14 mouse cellular contexts compared by ENCODE assay signal in the genomic region with DNA sequence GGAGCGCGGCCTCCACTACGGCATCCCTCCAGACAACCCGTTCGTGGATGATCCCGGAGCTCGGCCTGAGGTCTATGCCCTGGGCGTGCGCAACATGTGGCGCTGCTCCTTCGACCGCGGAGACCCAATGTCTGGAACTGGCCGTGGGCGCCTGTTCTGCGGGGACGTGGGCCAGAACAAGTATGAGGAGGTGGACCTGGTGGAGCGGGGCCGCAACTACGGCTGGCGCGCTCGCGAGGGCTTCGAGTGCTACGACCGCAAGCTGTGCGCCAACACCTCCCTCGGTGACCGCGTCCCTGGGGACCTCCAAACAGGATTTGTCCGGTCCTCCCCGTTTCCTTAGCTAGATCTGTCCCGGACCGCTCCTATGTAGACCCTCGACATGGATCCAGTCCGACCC. TPM values are rescaled to one million over a fixed set of nuclear protein-coding genes. Genes with fewer than 3 reads are reported as not detected.
A peak's percentile ranks its signal among the peaks of the same experiment; 100 is the strongest.
DNase-seq lines count a peak whose midpoint lies in the region; ATAC-seq and TF ChIP-seq lines count a peak whose summit lies in the region.
"Had no signal": no experiment of that assay in that cellular context is flagged by ENCODE, and none has a peak within 500 bp of the region (broad histone marks: within the 10 kb centered on the region; RNA-seq: fewer than 3 reads in every experiment).

No protein-coding gene starts in this region.

- WGBS in heart, embryonic 13.5 days: 7% methylated on average over 37 of the region's 37 CpGs
- 31% methylated on average over 35 of the region's 37 CpGs for WGBS in forebrain, embryonic 13.5 days
- WGBS in limb, embryonic 14.5 days: 8% methylated on average over 23 of the region's 37 CpGs
- WGBS in liver, embryonic 11.5 days: 9% methylated on average over 36 of the region's 37 CpGs

- peaks cover 30% of the 10 kb centered on the region for H3K4me1 ChIP-seq in heart, embryonic 13.5 days
- H3K4me1 ChIP-seq in ES-Bruce4 (ENCODE audit: control insufficient read depth, insufficient read depth, low read length): peaks cover 6% of the 10 kb centered on the region
- H3K4me1 ChIP-seq in forebrain, embryonic 13.5 days: peaks cover 67% of the 10 kb centered on the region
- peaks cover 8% of the 10 kb centered on the region for H3K4me1 ChIP-seq in limb, embryonic 14.5 days (ENCODE audit: control insufficient read depth, insufficient read depth, low read length)
- H3K4me1 ChIP-seq in liver, embryonic 11.5 days (replicated peaks; ENCODE audit: control insufficient read depth, insufficient read depth, low read length): 0 out of 2 replicates have a peak, but pooled peaks cover 3% of the 10 kb centered on the region

- no peak for TF ChIP-seq EP300 in ES-Bruce4 (IDR thresholded peaks at IDR 0.05; ENCODE audit: insufficient read depth, low read depth, low read length)

- no peak for ATAC-seq in heart, embryonic 13.5 days (ENCODE audit: extremely low read depth, insufficient number of reproducible peaks, low FRiP score, low TSS enrichment)
- no peak for ATAC-seq in forebrain, embryonic 13.5 days
- no peak for ATAC-seq in limb, embryonic 14.5 days (ENCODE audit: low FRiP score, low read depth)
- no peak for ATAC-seq in liver, embryonic 11.5 days (replicated peaks; ENCODE audit: low FRiP score)
- ATAC-seq: activated CD4-positive, CD25-positive, alpha-beta regulatory T cell, adult 4 months; CD4-positive, CD25-positive, alpha-beta regulatory T cell, adult 4 months had no signal

- H3K4me2 ChIP-seq in heart, embryonic 13.5 days: peak overlapping the region; percentile 59
- peak overlapping the region; percentile 39; the same call in 1 of the 2 replicates for H3K4me2 ChIP-seq in forebrain, embryonic 13.5 days
- H3K4me2 ChIP-seq in limb, embryonic 14.5 days (replicated peaks; ENCODE audit: low read depth, low read length, severe bottlenecking): peak overlapping the region; percentile 33
- no peak overlapping the region for H3K4me2 ChIP-seq in liver, embryonic 11.5 days

- no peak overlapping the region for H3K27ac ChIP-seq in heart, embryonic 13.5 days (replicated peaks)
- no peak overlapping the region for H3K27ac ChIP-seq in ES-Bruce4 (ENCODE audit: insufficient read depth, low read length)
- no peak overlapping the region for H3K27ac ChIP-seq in forebrain, embryonic 13.5 days
- no peak overlapping the region for H3K27ac ChIP-seq in limb, embryonic 14.5 days (replicated peaks; ENCODE audit: low read depth, low read length)
- no peak overlapping the region for H3K27ac ChIP-seq in liver, embryonic 11.5 days (ENCODE audit: low read depth, low read length)
- H3K27ac ChIP-seq: liver, embryonic 14.5 days had no signal

- TF ChIP-seq CTCF in ES-Bruce4 (IDR thresholded peaks at IDR 0.05; ENCODE audit: low read depth, low read length): no peak

- no peak for TF ChIP-seq POLR2A in ES-Bruce4 (IDR thresholded peaks at IDR 0.05; ENCODE audit: insufficient read depth, low read length)
- TF ChIP-seq POLR2A in limb, embryonic 14.5 days (IDR thresholded peaks at IDR 0.05; ENCODE audit: borderline replicate concordance, extremely low read depth, insufficient read depth, insufficient read length): no peak

- H3K36me3 ChIP-seq in heart, embryonic 13.5 days: no peaks in the 10 kb centered on the region
- no peaks in the 10 kb centered on the region for H3K36me3 ChIP-seq in ES-Bruce4 (ENCODE audit: control insufficient read depth, insufficient read depth, low read length, poor library complexity, severe bottlenecking)
- no peaks in the 10 kb centered on the region for H3K36me3 ChIP-seq in forebrain, embryonic 13.5 days (ENCODE audit: poor library complexity, severe bottlenecking)
- no peaks in the 10 kb centered on the region for H3K36me3 ChIP-seq in limb, embryonic 14.5 days (ENCODE audit: control insufficient read depth, insufficient read depth, low read length)
- H3K36me3 ChIP-seq in liver, embryonic 11.5 days (ENCODE audit: control insufficient read depth, insufficient read depth, low read length): no peaks in the 10 kb centered on the region

- peaks cover 76% of the 10 kb centered on the region for H3K27me3 ChIP-seq in heart, embryonic 13.5 days (replicated peaks)
- H3K27me3 ChIP-seq in ES-Bruce4 (ENCODE audit: control insufficient read depth, insufficient read depth, low read length, poor library complexity, severe bottlenecking): no peaks in the 10 kb centered on the region; the same call in 1 of the 2 replicates
- H3K27me3 ChIP-seq in forebrain, embryonic 13.5 days: peaks cover 28% of the 10 kb centered on the region
- peaks cover 41% of the 10 kb centered on the region for H3K27me3 ChIP-seq in limb, embryonic 14.5 days (ENCODE audit: control insufficient read depth, insufficient read depth, low read length)
- H3K27me3 ChIP-seq in liver, embryonic 11.5 days (replicated peaks; ENCODE audit: control insufficient read depth, insufficient read depth, low read length): peaks cover 56% of the 10 kb centered on the region

- H3K9ac ChIP-seq in heart, embryonic 13.5 days: peak overlapping the region; percentile 29
- H3K9ac ChIP-seq in ES-Bruce4 (ENCODE audit: low read depth, poor library complexity, severe bottlenecking): no peak overlapping the region
- H3K9ac ChIP-seq in forebrain, embryonic 13.5 days: peak overlapping the region; percentile 27; the same call in 1 of the 2 replicates
- peak overlapping the region; percentile 31; the same call in 1 of the 2 replicates for H3K9ac ChIP-seq in limb, embryonic 14.5 days (ENCODE audit: low read depth, low read length, severe bottlenecking)
- no peak overlapping the region for H3K9ac ChIP-seq in liver, embryonic 11.5 days (ENCODE audit: low read depth, low read length)
- H3K9ac ChIP-seq: liver, embryonic 14.5 days had no signal

- peak overlapping the region; percentile 29 for H3K4me3 ChIP-seq in heart, embryonic 13.5 days
- H3K4me3 ChIP-seq in ES-Bruce4 (ENCODE audit: low read depth, low read length): peak overlapping the region; percentile 40
- no peak overlapping the region for H3K4me3 ChIP-seq in forebrain, embryonic 13.5 days
- H3K4me3 ChIP-seq in limb, embryonic 14.5 days (replicated peaks; ENCODE audit: low read length): peak overlapping the region; percentile 17; the same call in 1 of the 2 replicates
- H3K4me3 ChIP-seq in liver, embryonic 11.5 days (ENCODE audit: low read depth, low read length): no peak overlapping the region

- no peak for DNase-seq in heart, adult 11 months
- no peak for DNase-seq in limb, embryonic 14.5 days (ENCODE audit: low spot score)
- DNase-seq in gastrocnemius, postnatal 10 days: no peak
- no peak for DNase-seq in liver, embryonic 11.5 days (ENCODE audit: low spot score)
- DNase-seq in cerebellum, adult 11 months: no peak
- DNase-seq: kidney, postnatal 10 days; right cerebral cortex, postnatal 25 days had no signal

- H3K9me3 ChIP-seq in heart, embryonic 13.5 days: no peaks in the 10 kb centered on the region
- no peaks in the 10 kb centered on the region for H3K9me3 ChIP-seq in ES-Bruce4 (replicated peaks; ENCODE audit: control insufficient read depth, insufficient read depth, low read length, poor library complexity, severe bottlenecking)
- no peaks in the 10 kb centered on the region for H3K9me3 ChIP-seq in forebrain, embryonic 13.5 days (replicated peaks)
- no peaks in the 10 kb centered on the region for H3K9me3 ChIP-seq in limb, embryonic 14.5 days (ENCODE audit: control insufficient read depth, low read length)
- H3K9me3 ChIP-seq in liver, embryonic 11.5 days (ENCODE audit: control insufficient read depth, low read length): no peaks in the 10 kb centered on the region

RNA-seq across cellular contexts. Expression of gene Hhipl1, which starts 12.4 kb away (rescaled TPM):
- 0.71 and 1.1 TPM in 2 replicates for polyA plus RNA-seq in heart, embryonic 13.5 days (2015; fragmentation: Nextera tagmentation; extraction: Ambion mirVana)
- 0.82 and 1.1 TPM in 2 replicates for polyA plus RNA-seq in ES-Bruce4 (2011; ENCODE audit: insufficient read depth, insufficient read length, low read depth, missing spikeins)
- polyA plus RNA-seq in forebrain, embryonic 13.5 days (2015; fragmentation: Nextera tagmentation; extraction: Ambion mirVana): 2.5 and 2.7 TPM in 2 replicates
- polyA plus RNA-seq in limb, embryonic 14.5 days (2012; rRNA removed): 2.7 and 3.0 TPM in 2 replicates
- polyA plus RNA-seq in limb, embryonic 14.5 days (2014; fragmentation: Nextera tagmentation; extraction: Ambion mirVana): 0.58 and 1.5 TPM in 2 replicates
- under 1 TPM; 0.38 to 0.54 TPM for total RNA-seq in gastrocnemius, postnatal 10 days (2021)
- 0.14 TPM in 1 of 2 replicates, not detected in the other for polyA plus RNA-seq in liver, embryonic 11.5 days (2014; fragmentation: Nextera tagmentation; extraction: Ambion mirVana)
- total RNA-seq: monocyte, adult 5-6 weeks had no signal
- polyA plus RNA-seq: CD4-positive, CD25-positive, alpha-beta regulatory T cell, adult 4 months had no signal

RNA-seq across cellular contexts. Expression of gene Cyp46a1, which starts 15.7 kb away (rescaled TPM):
- 6.4 and 6.5 TPM in 2 replicates for polyA plus RNA-seq in heart, embryonic 13.5 days (2015; fragmentation: Nextera tagmentation; extraction: Ambion mirVana)
- 1.0 and 1.6 TPM in 2 replicates for polyA plus RNA-seq in ES-Bruce4 (2011; ENCODE audit: insufficient read depth, insufficient read length, low read depth, missing spikeins)
- polyA plus RNA-seq in forebrain, embryonic 13.5 days (2015; fragmentation: Nextera tagmentation; extraction: Ambion mirVana): 23.1 and 26.3 TPM in 2 replicates
- polyA plus RNA-seq in limb, embryonic 14.5 days (2012; rRNA removed): 24.8 and 30.8 TPM in 2 replicates
- polyA plus RNA-seq in limb, embryonic 14.5 days (2014; fragmentation: Nextera tagmentation; extraction: Ambion mirVana): 6.4 and 6.6 TPM in 2 replicates
- 1 to 10 TPM; 1.1 to 1.5 TPM for total RNA-seq in gastrocnemius, postnatal 10 days (2021)
- polyA plus RNA-seq in liver, embryonic 11.5 days (2014; fragmentation: Nextera tagmentation; extraction: Ambion mirVana): 1.0 and 2.2 TPM in 2 replicates
- total RNA-seq: monocyte, adult 5-6 weeks had no signal
- polyA plus RNA-seq: activated CD4-positive, CD25-positive, alpha-beta regulatory T cell, adult 4 months; CD4-positive, CD25-positive, alpha-beta regulatory T cell, adult 4 months had no signal

RNA-seq across cellular contexts. Expression of gene Ccdc85c, which starts 43.3 kb away (rescaled TPM):
- 4.9 and 5.8 TPM in 2 replicates for polyA plus RNA-seq in heart, embryonic 13.5 days (2015; fragmentation: Nextera tagmentation; extraction: Ambion mirVana)
- 21.0 and 22.0 TPM in 2 replicates for polyA plus RNA-seq in ES-Bruce4 (2011; ENCODE audit: insufficient read depth, insufficient read length, low read depth, missing spikeins)
- 16.2 and 17.4 TPM in 2 replicates for polyA plus RNA-seq in forebrain, embryonic 13.5 days (2015; fragmentation: Nextera tagmentation; extraction: Ambion mirVana)
- 9.9 and 13.1 TPM in 2 replicates for polyA plus RNA-seq in limb, embryonic 14.5 days (2012; rRNA removed)
- polyA plus RNA-seq in limb, embryonic 14.5 days (2014; fragmentation: Nextera tagmentation; extraction: Ambion mirVana): 6.1 and 6.4 TPM in 2 replicates
- total RNA-seq in gastrocnemius, postnatal 10 days (2021): 1 to 10 TPM; 5.0 to 5.1 TPM
- polyA plus RNA-seq in liver, embryonic 11.5 days (2014; fragmentation: Nextera tagmentation; extraction: Ambion mirVana): 5.9 and 7.4 TPM in 2 replicates
- total RNA-seq: monocyte, adult 5-6 weeks had no signal

RNA-seq across cellular contexts. Expression of gene Eml1, which starts 52.3 kb away (rescaled TPM):
- 49.9 and 52.8 TPM in 2 replicates for polyA plus RNA-seq in heart, embryonic 13.5 days (2015; fragmentation: Nextera tagmentation; extraction: Ambion mirVana)
- 9.4 and 9.5 TPM in 2 replicates for polyA plus RNA-seq in ES-Bruce4 (2011; ENCODE audit: insufficient read depth, insufficient read length, low read depth, missing spikeins)
- polyA plus RNA-seq in forebrain, embryonic 13.5 days (2015; fragmentation: Nextera tagmentation; extraction: Ambion mirVana): 54.5 and 71.4 TPM in 2 replicates
- 36.3 and 38.4 TPM in 2 replicates for polyA plus RNA-seq in limb, embryonic 14.5 days (2012; rRNA removed)
- polyA plus RNA-seq in limb, embryonic 14.5 days (2014; fragmentation: Nextera tagmentation; extraction: Ambion mirVana): 44.4 and 48.2 TPM in 2 replicates
- total RNA-seq in gastrocnemius, postnatal 10 days (2021): 100 to 1,000 TPM; 127 to 132 TPM
- polyA plus RNA-seq in liver, embryonic 11.5 days (2014; fragmentation: Nextera tagmentation; extraction: Ambion mirVana): 14.8 and 18.3 TPM in 2 replicates
- total RNA-seq: monocyte, adult 5-6 weeks had no signal

Comparison
In these comparisons a context has a peak if more than half of its experiments do, and no peak if none do; other contexts are left out.
1. H3K4me3 ChIP-seq: peak in heart, embryonic 13.5 days (single experiment), ES-Bruce4 (single experiment) and limb, embryonic 14.5 days (single experiment); none in forebrain, embryonic 13.5 days (single experiment) and liver, embryonic 11.5 days (single experiment).
2. H3K9ac ChIP-seq: peak in heart, embryonic 13.5 days (single experiment), forebrain, embryonic 13.5 days (single experiment) and limb, embryonic 14.5 days (single experiment); none in ES-Bruce4 (single experiment) and liver, embryonic 11.5 days (single experiment).